Mouse (Mus musculus) CD8-positive naive resting alpha-beta T cell, adult 2 months (primary cell): ENCODE measurements around the gene Polr2j.

Source experiments
- DNase-seq, 2 experiments: peaks; one replicate each; pipeline ENCODE4 v3.0.0; 2022; ENCODE audit warnings: low read depth in 2 of 2, low spot score in 2 of 2

The Polr2j gene

GRCm38 (mm10) chr5:136163807-136164474 is 47.5 kb downstream of the Polr2j start:
- DNase-seq: no peak

- DNase-seq: no peak
These were observed 48.8 kb downstream of the Polr2j start for GRCm38 (mm10) chr5:136165246-136165645.

- DNase-seq: no peak
These were observed 50.9 kb downstream of the Polr2j start for GRCm38 (mm10) chr5:136167296-136167695.

- DNase-seq: no peak
These were observed 51.6 kb downstream of the Polr2j start for GRCm38 (mm10) chr5:136168071-136168470.

- peak in 1 of 2 experiments; percentile 35 for DNase-seq
These were observed 53.4 kb downstream of the Polr2j start for GRCm38 (mm10) chr5:136169626-136170511.

- DNase-seq: peak; percentile 65 to 80
These were observed 54.3 kb downstream of the Polr2j start, which contains the start of gene Orai2 for GRCm38 (mm10) chr5:136170512-136171362. TSS of gene Orai2 (minus strand) at chr5:136170713.

- no peak for DNase-seq
These were observed 55.2 kb downstream of the Polr2j start for GRCm38 (mm10) chr5:136171363-136172341.
